Mouse (Mus musculus) frontal cortex, postnatal 14 days (tissue): ENCODE measurements around the gene Zfp414.
"Not testable (repeated sequence)": the region's sequence is repeated elsewhere in the genome, so short reads cannot be mapped to it uniquely, and the experiment has no call there.

ENCODE experiments used
- DNase-seq, 2 experiments: peaks; one replicate each; pipeline ENCODE4 v3.0.0; 2022; ENCODE audit warnings: low spot score in 2 of 2

The Zfp414 gene

DNA sequence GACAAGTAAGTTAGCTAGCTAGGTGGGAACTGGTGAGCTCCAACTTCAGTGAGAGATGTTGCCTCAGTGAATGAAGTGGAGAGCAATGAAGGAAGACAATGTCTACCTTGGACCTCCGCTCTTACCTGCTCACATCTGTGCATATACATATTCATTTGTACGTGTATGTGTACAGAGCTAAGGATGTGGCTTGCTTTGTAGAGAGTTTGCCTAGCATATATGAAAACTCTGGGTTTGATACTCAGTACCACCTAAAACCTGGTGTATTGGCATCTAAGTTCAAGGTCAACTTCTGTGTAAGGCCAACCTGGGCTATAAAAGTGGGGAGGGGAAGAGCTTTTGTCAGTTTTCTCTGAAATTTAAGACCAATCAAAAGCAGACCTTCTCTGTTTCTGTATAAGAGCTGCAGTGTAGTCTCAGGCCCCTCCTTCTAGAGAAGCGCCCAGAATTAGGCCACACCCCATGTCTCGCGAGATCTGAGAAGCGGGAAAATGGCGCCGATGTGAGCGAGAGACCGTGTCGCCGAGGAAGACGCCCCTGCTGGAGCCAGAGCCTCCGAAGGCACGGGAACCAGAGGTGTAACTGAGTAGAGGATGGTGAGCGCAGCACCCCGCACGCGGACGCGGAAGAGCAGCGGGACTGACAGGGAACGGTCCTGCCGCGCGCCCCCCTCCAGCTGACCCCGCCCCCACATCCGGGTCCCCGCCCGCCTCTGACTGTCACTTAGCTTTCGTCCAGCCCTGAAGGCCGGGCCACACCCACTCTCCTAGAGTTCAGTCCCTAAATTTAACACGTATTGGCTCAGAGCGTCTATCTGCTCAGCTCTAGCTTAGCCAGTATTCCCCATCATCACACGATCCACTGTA is at the start of gene Zfp414:
Gene Zfp414, plus strand, starts transcription at position 470 of the 866 bp plus-strand sequence.
- peak; percentile 82 to 86 for DNase-seq

DNA sequence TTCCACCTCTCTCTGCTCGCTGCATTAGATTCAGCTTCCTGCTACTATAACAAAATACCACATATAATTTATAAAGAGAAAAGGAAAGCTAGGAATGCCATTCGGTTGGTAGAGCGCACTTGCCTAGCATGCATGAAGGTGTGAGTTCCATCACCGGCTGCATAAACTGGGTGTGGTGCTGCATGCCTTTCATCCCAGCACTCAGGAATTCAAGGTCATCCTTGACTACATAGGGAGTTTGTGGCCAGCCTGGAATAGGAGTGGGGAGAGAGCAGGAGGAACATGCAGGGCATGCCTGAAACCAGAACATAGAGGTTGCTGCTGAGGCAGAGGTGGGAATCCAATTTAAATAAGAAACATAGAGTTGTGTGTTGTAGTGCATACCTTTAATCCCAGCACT is 44.8 kb upstream of the Zfp414 start:
- no peak for DNase-seq

DNA sequence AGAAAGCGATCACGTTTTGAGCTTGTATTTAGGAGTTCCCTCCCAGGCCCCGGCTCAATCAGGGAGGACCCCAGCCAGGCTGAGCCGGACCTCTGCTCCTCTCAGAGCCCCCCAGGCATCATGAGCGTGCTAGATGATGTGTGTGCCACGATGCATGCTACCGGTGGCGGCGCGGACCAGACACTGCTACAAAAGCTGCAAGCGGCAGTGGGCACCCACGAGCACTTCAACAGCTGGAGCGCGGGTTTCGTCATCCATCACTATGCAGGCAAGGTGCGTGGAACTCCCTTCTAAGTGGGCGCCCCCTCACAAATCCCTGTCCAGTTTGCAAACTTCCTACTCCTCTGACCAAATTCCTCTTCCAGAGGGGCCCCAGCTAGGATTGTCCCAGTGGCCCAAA is 42.9 kb upstream of the Zfp414 start:
- no peak for DNase-seq

DNA sequence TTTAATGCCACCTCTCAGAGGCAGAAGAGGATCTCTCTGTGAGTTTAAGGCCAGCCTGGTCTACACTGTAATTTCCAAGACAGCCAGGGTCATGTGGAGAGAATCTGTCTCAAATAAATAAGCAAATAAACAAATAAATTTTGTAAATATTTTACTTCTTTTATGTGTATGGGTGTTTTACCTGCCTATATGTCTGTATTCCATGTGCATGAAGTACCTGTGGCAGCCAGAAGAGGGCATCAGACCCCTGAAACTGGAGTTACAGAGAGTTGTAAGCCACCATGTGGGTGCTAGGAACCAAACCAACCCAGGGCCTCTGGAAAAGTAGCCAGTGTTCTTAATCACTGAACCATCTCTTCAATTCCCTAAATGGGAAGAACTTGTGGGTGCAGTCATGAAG is 31.6 kb upstream of the Zfp414 start:
- no peak for DNase-seq

DNA sequence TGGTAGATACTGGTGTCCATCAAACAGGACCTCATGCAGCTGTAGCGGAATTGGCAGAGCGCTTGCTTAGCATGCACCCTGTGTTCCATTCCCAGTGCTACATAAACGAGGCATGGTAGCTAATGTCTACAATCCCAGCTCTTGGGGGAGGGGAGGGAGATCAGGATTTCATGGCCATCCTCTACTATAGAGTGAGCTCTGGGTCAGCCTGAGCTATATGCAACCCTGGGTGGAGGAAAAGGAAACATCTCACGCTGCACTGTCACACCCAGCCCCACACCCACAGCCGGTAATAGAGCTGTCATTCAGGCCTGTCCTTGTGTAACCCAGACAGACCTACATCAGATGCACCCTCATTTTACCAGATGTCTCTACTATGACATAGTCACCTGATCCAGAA is 30.4 kb upstream of the Zfp414 start:
- DNase-seq, result no peak

DNA sequence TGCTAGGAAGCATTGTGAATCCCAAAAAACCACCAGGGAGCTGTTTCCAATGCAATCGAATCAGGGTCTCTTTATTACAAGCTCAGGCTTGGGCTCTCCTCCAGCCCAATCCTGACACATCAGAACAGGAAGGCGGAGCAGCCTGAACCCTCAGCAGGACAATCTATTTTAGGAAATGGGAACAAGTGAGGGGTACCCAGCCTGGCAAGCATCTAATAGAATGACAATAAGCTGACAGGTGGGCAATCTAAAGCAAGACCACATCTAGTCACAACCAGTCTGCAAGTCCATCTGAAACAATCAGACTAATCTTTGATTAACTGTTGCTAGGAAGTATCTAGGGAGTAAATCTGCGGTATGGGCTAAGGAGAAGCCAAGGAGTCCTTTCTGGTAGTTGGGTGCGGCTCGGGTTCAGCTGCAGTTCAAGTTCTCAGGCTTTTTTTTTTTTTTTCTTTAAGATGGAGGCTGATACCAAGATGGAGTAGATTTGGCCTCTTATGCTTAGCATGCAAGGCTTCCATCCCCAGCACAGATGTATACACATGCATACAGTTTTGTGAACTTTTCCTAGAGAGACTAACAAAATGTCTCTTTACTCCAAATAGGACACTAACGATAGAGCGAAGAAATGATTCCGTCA is 28.9 kb upstream of the Zfp414 start:
- DNase-seq, result no peak

DNA sequence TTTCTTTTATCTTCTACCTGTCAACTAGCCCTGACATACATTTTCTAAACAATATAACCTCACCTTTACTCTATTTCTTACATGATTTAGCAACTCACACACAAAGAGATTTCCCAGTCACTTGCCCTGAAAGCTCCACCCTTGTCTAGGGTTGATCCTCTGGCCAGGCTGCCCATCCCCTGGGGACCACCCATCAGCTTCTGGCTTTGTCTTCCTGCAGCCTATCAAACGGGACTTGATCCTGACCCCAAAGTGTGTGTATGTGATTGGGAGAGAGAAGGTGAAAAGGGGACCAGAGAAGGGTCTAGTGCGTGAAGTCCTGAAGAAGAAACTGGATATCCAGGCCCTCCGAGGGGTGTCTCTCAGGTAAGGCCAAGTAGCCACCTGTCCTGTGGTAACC is 28.1 kb upstream of the Zfp414 start:
- no peak for DNase-seq

DNA sequence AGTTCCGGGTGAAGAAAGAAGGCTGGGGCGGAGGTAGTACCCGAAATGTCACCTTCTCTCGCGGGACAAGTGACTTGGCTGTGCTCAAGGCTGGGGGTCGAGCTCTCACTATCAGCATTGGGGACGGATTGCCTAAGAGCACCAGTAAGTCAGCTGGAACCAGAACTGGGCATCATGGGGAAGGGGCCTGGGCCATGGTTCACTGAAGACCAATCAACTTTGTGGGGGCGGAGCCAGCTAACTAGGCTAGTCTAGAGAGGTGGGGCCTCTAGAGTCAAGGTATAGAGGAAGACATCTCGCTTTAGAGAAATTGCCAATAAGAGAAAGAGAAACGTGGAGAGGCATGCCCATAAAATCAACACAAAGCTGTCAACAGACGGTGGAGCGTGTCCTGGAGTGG is 26.9 kb upstream of the Zfp414 start:
- DNase-seq, result no peak

DNA sequence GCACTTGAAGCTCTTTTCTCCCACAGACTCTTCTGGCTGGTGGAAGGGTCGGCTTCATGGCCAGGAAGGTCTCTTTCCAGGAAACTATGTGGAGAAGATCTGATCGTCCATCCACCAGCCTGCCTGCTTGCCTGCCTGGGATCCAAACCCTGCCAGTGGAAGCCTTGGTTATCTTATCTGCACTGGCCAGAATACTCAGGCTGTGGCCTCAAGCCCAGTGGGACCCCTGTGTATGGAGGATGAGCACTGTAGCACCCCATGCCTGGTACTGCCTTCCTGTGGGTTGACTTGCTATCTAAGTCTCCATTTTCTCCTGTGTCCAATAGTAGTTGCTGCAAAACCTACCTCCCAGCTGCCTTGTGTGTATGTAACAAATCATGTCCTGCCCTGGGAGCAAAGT is 21.6 kb upstream of the Zfp414 start:
- DNase-seq, result no peak

DNA sequence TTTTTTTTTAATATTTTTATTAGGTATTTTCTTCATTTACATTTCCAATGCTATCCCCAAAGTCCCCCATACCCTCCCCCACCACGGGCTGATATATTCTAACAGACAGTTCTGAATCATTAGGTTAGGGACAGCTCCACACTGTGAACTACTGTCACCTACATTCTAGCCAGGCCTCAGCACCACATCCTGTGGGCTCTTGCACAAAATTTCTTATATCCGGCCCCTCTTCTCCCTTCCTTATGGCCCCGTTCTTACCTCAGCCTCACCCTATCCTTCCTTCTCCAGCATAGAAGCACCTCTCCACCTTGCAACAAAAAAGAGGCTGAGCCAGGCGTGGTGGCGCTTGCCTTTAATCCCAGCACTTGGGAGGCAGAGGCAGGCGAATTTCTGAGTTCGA is 18.3 kb upstream of the Zfp414 start:
- DNase-seq, result no peak

DNA sequence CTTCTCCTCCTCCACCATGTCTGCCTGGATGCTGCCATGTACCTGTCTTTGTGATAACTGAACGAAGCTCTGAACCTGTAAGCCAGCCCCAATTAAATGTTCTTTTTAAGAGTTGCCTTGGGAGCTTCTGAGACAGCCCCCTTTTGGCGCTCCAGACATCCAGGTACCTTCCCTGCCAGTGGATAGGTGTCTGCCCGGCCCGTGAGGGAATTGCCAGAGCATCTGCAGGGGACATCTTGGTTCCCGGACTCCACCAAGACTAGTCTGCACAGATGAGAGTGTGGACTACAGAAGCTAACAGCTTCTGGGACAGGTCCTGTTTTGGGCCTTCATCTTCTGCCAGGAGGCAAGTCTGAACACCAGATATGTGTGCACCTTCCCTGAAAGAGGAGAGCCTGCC is 15.2 kb upstream of the Zfp414 start:
- not testable (repeated sequence) for DNase-seq

DNA sequence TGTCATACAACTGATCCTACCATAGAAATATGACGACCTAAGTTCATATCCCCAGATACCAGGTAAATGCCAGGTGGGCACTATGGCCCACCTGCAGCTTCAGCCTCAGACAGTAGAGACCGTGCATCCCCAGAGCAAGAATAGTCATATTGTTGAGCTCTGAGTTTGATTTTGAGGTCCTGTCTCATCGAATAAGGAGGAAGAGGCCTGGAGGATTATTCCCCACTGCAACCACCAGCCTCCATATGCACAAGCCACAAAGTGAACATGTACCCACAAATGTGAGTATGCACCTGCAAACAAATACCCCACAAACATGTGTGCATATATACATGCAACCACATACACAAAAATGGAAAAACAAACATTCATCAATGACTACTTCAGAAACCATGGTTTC is 1.6 kb upstream of the Zfp414 start:
- DNase-seq, result no peak

DNA sequence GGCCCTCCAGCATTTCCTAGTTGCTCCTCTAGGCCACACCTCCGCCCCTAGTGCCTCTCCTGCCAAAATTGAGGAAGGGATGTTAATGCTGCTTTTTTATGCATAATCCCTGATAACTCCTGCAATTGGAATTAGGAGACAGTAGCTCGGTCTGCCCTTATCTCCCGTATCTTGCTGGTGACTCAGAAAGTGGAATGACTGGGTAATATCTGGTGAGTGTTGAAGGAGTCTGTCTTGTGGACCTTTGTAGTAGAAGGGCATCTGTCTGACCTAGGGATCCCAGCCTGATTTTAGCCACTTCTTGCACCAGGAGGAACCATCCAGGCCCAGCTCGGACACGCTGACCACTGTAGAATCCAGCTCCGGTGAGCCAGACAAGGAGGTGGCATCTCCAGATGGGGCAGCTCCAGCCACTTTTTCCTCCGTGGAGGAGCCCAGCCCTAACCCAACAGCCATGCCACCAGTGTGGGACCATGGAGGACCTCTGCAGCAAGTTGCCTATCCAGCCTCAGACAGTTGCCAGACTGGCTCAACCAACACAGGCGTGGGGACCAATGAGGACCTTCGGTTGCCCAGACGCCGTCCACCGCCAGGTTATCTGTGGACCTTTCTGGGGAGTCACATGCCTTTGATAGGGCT is 716 bp downstream of the Zfp414 start:
- DNase-seq, result no peak

DNA sequence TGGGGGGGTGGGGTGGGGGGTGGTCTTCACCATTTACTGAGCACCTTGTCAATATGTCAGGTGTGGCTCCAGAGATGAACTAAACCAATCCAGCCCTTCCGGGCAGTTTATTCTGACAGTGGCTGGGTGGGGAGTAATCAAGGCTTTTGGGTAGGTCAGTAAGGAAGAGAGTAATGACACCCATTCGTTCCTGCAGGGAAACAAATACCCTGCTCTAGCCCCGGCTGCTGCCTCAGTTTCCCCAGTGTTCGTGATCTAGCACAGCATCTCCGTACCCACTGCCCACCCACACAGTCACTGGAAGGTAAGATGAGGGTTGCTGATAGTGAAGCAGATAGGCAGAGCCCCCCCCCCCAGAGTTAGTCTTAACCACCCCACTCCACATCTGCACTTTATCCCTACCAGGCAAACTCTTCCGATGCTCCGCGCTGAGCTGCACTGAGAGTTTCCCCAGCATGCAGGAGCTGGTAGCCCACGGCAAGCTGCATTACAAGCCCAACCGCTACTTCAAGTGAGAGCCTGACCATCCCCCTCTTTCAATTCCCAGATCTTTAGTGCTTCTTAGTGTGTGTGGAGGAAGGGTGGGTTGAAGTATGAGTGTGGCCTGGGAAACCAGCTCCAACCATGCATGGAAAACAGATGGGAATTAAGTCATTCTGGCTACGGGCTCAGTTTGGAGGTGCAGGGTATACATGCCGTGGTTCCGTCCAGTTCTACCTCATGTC is 1.4 kb downstream of the Zfp414 start:
- no peak for DNase-seq

DNA sequence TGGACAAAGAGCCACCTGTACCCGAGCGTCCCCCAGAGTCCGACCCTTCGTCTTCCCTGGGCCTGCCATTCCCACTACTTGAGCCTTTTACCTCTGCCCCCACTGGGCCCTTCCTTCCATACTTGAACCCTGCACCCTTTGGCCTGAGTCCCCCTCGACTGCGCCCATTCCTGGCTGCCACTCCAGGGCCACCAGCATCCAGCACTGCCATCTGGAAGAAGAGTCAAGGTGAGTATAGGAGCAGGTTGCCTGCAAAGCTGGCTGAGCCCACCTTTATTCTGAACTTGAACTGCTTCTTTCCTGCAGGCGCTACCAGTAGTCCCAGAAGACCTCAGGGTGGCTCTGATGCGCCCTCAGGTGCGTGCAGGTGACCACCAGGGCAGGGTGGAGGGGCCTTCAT is 2.3 kb downstream of the Zfp414 start:
- no peak for DNase-seq

DNA sequence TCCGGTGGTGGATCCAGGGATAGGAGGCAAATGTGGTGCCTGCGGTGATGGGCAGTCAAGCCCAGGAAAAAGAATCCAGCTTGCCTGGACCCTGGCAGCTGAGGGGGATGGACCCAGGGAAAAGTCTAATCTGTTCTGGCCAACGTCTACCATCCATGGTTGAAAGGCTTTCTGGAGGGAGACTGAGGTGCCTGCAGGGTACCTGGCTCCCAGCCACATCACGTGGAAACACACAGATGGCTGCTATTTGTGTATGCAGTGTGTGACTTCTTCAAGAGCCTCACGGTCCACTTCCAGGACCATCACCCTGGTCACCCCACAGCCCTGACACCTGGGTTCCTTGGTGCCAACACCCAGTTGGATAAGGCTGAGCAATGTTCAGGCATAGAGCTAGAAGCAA is 2.9 kb downstream of the Zfp414 start:
- DNase-seq, result no peak

DNA sequence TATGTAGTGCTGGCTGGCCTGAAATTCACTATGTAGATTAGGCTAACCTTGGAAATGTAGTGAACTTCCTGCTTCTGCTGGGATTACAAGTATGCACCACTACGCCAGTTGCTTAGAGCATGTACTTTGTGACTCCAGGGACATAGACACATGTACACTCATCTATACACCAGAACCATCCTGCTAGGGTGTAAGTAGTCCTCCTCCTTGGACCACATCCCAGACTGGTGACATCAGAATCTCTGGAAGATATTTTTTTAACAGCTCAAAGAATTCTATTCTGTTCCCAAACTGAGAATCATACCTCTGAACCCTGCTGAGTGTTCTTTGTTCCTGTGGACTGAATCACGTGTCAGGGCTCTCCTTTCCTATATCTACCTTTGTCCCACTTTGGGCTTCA is 8.1 kb downstream of the Zfp414 start:
- no peak for DNase-seq

DNA sequence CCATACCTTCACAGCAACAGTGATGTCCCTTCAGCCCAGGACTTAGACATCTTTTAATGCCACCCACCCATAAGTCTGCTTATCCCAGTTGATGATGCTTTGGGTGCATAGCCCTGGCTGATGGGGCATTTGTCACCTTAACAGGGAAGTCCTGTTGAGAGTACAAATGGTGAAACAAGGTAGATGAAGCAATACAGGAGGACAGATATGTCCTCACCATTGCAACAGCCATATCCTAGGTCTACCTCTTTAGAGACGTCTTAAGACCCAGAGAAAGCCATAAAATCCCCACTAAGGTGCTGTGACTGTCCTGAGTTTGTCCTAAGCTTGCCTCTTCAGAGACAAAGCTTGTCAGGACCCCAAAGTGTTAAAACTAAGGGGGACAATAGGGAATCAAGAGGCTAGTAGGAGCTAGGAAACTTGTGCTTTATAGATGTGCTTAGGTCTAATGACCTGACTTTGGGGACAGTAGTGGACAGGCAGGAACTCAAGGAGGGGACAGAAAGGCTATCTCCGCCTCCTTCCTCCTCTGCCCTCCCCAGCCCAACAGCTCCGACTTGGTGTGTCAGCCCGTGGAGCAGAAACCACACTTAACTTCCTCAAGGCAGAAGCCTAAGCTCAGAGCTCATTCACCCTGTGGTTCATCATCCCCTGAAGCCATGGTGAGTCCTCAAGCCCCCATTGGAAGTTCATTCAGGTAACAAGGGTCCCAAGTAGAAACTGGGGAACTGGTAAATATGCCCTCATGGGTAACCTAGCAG is 8.8 kb downstream of the Zfp414 start, which contains the start of gene Pram1:
Gene Pram1, plus strand, starts transcription at position 541 of the 761 bp plus-strand sequence.
- DNase-seq, result no peak

DNA sequence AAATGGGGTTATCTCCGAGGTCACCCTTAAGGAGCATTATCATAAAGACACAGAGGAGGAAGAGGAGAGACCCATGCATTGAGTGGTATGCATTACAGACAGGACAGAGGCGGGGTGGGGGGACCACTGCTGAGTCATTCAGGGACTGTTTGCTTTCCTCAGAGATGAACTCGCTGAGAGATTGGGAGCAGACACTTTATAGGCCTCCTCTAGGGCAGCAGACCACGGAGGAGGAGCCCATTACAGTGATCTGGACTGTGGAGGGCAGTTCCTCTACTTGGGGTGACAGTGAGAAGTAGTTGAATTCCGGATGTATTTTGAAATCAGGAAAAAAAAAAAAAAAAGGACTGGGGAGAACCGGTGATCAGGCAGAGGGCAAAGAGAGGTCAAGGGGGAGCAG is 10.9 kb downstream of the Zfp414 start:
- no peak for DNase-seq

DNA sequence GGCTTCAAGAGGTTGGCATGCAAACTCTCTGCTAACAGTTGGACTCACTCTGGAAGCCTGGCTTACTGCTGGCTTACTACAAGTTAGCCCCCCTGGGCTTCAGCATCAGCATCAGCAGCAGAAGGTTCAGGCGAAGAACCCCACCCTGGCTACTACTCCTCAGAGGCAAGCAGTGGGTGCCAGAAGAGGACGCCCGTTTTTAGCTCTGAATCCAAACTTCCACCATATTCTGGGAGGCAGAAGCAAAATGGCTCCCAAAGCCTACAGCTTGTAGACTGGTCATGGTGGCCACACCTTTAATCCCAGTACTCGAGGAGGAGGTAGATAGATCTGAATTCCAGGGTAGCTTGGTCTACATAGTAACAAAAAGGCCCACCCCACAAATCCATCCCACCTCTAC is 15.2 kb downstream of the Zfp414 start:
- no peak for DNase-seq

DNA sequence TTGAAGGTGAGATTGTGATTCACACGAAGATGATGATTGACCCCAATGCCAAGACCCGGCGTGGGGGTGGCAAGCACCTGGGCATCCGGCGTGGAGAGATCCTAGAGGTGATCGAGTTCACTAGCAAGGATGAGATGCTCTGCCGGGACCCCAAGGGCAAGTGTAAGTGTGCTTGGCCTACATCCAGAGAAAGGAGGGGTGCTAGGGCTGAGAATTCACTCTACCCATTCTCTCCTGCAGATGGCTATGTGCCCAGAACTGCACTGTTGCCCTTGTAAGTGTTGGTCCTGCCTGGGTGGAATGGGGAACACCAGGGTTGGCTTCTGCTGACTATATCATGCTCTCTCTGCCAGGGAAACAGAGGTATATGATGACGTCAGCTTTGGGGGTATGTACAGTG is 16.2 kb downstream of the Zfp414 start:
- DNase-seq, result no peak
